Mouse (Mus musculus) midbrain, embryonic 13.5 days (tissue): ENCODE measurements around the gene Fam162a. TPM values are rescaled to one million over a fixed set of nuclear protein-coding genes. Genes with fewer than 3 reads are reported as not detected.
"Not testable (repeated sequence)": the region's sequence is repeated elsewhere in the genome, so short reads cannot be mapped to it uniquely, and the experiment has no call there.

Experiments used
- ATAC-seq: fragments of 200-750 bp; cut with Nextera tagmentation; 2 replicates; pipeline ENCODE4 v1.8.0; 2017; ENCODE audit warnings: mild to moderate bottlenecking, moderate TSS enrichment, moderate library complexity
- H3K27ac ChIP-seq: fragments of 300-500 bp; sonication (generic); 2 replicates; pipeline ENCODE4 v1.5.1; 2015; ENCODE audit warnings: inconsistent platforms, mild to moderate bottlenecking, moderate library complexity
- H3K27me3 ChIP-seq: fragments of 300-500 bp; sonication (generic); 2 replicates; pipeline ENCODE4 v1.6.1; 2015; ENCODE audit warnings: mild to moderate bottlenecking, inconsistent platforms
- H3K36me3 ChIP-seq: fragments of 300-500 bp; sonication (generic); 2 replicates; pipeline ENCODE4 v1.6.1; 2015; ENCODE audit warnings: mild to moderate bottlenecking, inconsistent platforms
- H3K4me1 ChIP-seq: fragments of 300-500 bp; sonication (generic); replicated peaks from 2 replicates; pipeline ENCODE4 v1.6.1; 2015; ENCODE audit warnings: inconsistent platforms
- H3K4me2 ChIP-seq: fragments of 300-500 bp; sonication (generic); replicated peaks from 2 replicates; pipeline ENCODE4 v1.6.1; 2015; ENCODE audit warnings: moderate library complexity, mild to moderate bottlenecking, inconsistent platforms
- H3K4me3 ChIP-seq: fragments of 300-500 bp; sonication (generic); replicated peaks from 2 replicates; pipeline ENCODE4 v1.5.1; 2015; ENCODE audit warnings: mild to moderate bottlenecking, inconsistent platforms
- H3K9ac ChIP-seq: fragments of 300-500 bp; sonication (generic); replicated peaks from 2 replicates; pipeline ENCODE4 v1.6.1; 2015; ENCODE audit warnings: mild to moderate bottlenecking, inconsistent platforms
- H3K9me3 ChIP-seq: fragments of 300-500 bp; sonication (generic); 2 replicates; pipeline ENCODE4 v1.6.1; 2016; ENCODE audit warnings: mild to moderate bottlenecking, inconsistent platforms
- WGBS: fragments of 180-500 bp; shearing (Covaris S2); methylation state at CpG from one replicate; pipeline ENCODE4 v1.1.7; 2015; 5-methylcytosine and 5-hydroxymethylcytosine counted together
- polyA plus RNA-seq: library from polyadenylated mRNA; unstranded; fragments of >200 nt; fragmentation: Nextera tagmentation; extraction: Ambion mirVana; gene quantifications from 2 replicates; pipeline ENCODE4 v1.2.1, GENCODE M21; 2015

Gene Fam162a
- polyA plus RNA-seq, 1 experiment from 2014 or later: 170 TPM

- H3K4me1 ChIP-seq: no peaks in the 10 kb centered on the region
- H3K27me3 ChIP-seq: no peaks in the 10 kb centered on the region
- no peak overlapping the region for H3K27ac ChIP-seq
- ATAC-seq: no peak
- 96% methylated on average over 8 of the region's 8 CpGs for WGBS
- no peaks in the 10 kb centered on the region for H3K9me3 ChIP-seq
- H3K9ac ChIP-seq: no peak overlapping the region
- H3K36me3 ChIP-seq: peaks cover 28% of the 10 kb centered on the region
- no peak overlapping the region for H3K4me2 ChIP-seq
- H3K4me3 ChIP-seq: no peak overlapping the region
These were observed 16.5 kb downstream of the Fam162a start for GRCm38 (mm10) chr16:36054920-36055319.

- Histone ChIP-seq H3K27ac (no peak overlapping the region), H3K9me3 (no peaks in the 10 kb centered on the region), H3K4me3 (no peak overlapping the region), H3K36me3 (peaks cover 40% of the 10 kb centered on the region), H3K4me2 (no peak overlapping the region), H3K9ac (no peak overlapping the region), H3K27me3 (no peaks in the 10 kb centered on the region), H3K4me1 (no peaks in the 10 kb centered on the region)
- WGBS: 92% methylated on average over 6 of the region's 6 CpGs
- ATAC-seq: no peak
These were observed 17.7 kb downstream of the Fam162a start for GRCm38 (mm10) chr16:36053524-36054275.

DNA sequence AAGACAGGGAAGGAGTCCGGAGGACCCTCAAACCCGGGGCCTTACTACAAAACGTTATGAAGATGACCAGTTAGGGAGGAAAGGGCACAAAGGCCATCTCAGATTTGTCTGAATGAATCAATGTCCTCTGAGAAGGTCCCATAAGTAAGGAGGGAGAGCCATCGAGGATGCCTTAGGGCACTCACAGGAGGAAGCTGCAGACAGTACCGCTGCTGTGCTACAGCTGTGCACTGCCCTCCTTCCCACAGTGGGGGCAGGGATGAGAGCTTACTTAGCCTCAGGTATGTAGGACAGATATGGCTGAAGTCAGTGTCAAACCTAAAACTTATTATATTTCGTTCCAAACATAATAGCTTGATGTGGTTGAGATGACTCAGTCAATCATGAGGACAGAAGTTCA lies 19.9 kb downstream of the Fam162a start:
- WGBS: 94% methylated on average over 6 of the region's 6 CpGs
- Histone ChIP-seq H3K4me3 (no peak overlapping the region), H3K27ac (no peak overlapping the region), H3K36me3 (peaks cover 61% of the 10 kb centered on the region), H3K4me2 (no peak overlapping the region), H3K9me3 (no peaks in the 10 kb centered on the region), H3K27me3 (no peaks in the 10 kb centered on the region), H3K4me1 (no peaks in the 10 kb centered on the region), H3K9ac (no peak overlapping the region)
- no peak for ATAC-seq

DNA sequence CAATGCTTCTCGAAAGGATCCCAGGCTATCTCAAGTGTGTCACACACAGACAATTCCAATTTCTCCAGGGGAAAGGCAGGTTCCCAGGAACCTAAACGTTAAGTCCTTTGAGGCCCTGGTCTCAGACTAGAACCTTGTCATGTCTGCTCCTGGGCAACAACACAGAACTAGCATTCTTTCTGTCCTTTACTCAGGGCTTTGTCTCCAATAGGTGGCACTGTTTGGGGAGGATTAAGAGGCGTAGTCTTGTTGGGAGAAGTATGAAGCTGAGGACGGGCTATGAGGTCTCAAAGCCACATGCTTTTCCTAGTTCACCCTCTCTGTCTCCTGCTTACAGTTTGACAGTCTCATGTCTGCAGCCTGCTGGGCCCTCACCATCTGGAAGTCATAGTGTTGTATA lies 23.9 kb downstream of the Fam162a start:
- no peak overlapping the region for H3K27ac ChIP-seq
- WGBS: 88% methylated on average over 4 of the region's 4 CpGs

DNA sequence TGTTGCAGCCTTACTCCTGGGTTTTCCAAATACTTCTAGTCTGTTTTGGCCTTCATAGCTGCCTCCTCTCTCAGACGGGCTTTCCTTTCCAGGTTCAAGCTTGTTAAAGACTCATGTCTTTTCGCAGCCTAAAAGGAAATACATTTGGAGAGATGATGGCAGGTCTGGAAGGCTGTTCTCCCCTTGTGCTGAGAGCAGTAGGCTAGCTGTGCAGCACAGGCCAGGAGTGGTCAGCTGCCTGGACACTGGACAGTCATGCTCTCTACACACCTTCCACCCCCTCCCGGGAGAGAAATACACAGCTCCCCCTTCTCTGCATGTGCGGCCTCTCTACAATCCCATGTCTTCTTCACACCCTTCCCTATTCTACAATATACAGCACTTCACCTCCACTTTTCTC lies 27.4 kb downstream of the Fam162a start:
- H3K36me3 ChIP-seq: peaks cover 55% of the 10 kb centered on the region
- no peak for ATAC-seq

More for the DNA sequence above, 23.9 kb downstream of the Fam162a start:
- Histone ChIP-seq H3K27me3 (no peaks in the 10 kb centered on the region), H3K9me3 (no peaks in the 10 kb centered on the region), H3K4me3 (no peak overlapping the region), H3K4me2 (no peak overlapping the region), H3K9ac (no peak overlapping the region), H3K36me3 (peaks cover 88% of the 10 kb centered on the region), H3K4me1 (peaks cover 21% of the 10 kb centered on the region)
- no peak for ATAC-seq

GRCm38 (mm10) chr16:36043073-36043472 lies 28.3 kb downstream of the Fam162a start:
- ATAC-seq: no peak
- no peaks in the 10 kb centered on the region for H3K9me3 ChIP-seq
- H3K27me3 ChIP-seq: no peaks in the 10 kb centered on the region
- H3K4me1 ChIP-seq: peaks cover 40% of the 10 kb centered on the region
- no peak overlapping the region for H3K4me2 ChIP-seq
- no peak overlapping the region for H3K9ac ChIP-seq
- peaks cover 46% of the 10 kb centered on the region for H3K36me3 ChIP-seq
- WGBS: 90% methylated on average over 10 of the region's 10 CpGs
- H3K27ac ChIP-seq: no peak overlapping the region
- no peak overlapping the region for H3K4me3 ChIP-seq

More for the DNA sequence above, 27.4 kb downstream of the Fam162a start:
- 92% methylated on average over 4 of the region's 4 CpGs for WGBS
- H3K4me1 ChIP-seq: peaks cover 40% of the 10 kb centered on the region
- no peak overlapping the region for H3K4me3 ChIP-seq
- H3K27me3 ChIP-seq: no peaks in the 10 kb centered on the region
- no peak overlapping the region for H3K9ac ChIP-seq
- no peaks in the 10 kb centered on the region for H3K9me3 ChIP-seq
- H3K4me2 ChIP-seq: no peak overlapping the region
- H3K27ac ChIP-seq: no peak overlapping the region

- peaks cover 40% of the 10 kb centered on the region for H3K4me1 ChIP-seq
- H3K9ac ChIP-seq: peak overlapping the region; percentile 80
- no peaks in the 10 kb centered on the region for H3K9me3 ChIP-seq
- peak overlapping the region; percentile 74 for H3K27ac ChIP-seq
- 33% methylated on average over 11 of the region's 11 CpGs for WGBS
- no peak for ATAC-seq
- peak overlapping the region; percentile 79 for H3K4me2 ChIP-seq
- peak overlapping the region; percentile 74 for H3K4me3 ChIP-seq
- H3K36me3 ChIP-seq: peaks cover 34% of the 10 kb centered on the region
- no peaks in the 10 kb centered on the region for H3K27me3 ChIP-seq
These were observed 29.8 kb downstream of the Fam162a start for GRCm38 (mm10) chr16:36041625-36042020.

DNA sequence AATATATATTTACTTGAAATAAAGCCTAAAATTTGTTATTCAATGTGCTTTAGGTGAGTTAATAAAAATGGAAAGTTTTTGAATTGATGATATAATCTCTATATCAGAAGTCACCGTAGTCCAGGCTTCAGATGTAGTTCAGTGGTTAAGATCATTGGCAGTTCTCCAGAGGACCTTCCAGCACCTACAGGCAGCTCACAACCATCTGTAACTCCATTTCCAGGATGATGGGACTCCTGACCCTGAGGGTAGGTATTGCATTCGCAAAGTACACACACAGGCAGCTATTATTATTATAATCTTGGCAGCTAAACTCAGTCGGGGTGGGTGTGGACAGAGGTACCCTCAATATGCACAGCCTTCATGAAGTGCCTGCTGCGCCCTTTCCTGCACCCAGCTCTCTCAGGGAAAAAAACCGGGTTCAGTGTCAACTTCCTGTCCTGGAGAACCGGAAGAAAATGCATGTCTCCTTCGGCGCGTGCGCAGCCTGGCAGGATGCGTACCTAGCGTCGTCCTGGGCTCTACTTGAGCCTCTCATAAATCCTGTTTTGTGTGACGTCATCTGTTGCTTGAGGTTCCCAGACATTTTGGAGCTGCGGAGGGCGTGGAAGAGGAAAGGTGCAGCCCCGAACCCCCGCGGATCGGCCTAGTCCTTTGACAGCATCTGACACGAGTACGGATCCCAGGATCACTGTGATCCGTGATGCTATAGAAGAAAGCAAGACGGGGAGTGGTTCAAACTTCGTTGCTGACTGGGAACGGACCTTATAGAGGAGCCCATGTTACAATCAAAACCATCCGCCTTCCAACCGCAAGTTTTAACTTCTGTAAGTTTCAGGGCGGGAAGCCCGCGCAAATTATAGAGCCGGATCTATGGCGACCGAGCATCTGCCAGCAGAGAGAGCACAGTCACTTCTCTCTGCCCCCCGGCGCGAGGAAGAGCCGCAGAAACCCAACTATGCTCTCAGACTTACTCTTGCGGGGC lies 30.5 kb downstream of the Fam162a start, which contains the start of gene Wdr5b:
Gene Wdr5b, plus strand, starts transcription at position 551 of the 985 bp plus-strand sequence.
- H3K9me3 ChIP-seq: no peaks in the 10 kb centered on the region
- 2% methylated on average over 39 of the region's 39 CpGs for WGBS
- peak within 1 kb of the TSS; percentile 80 for H3K9ac ChIP-seq
- no peaks in the 10 kb centered on the region for H3K27me3 ChIP-seq
- peaks cover 29% of the 10 kb centered on the region for H3K36me3 ChIP-seq
- H3K4me2 ChIP-seq: peak within 1 kb of the TSS; percentile 79
- peak within 1 kb of the TSS; percentile 74 for H3K4me3 ChIP-seq
- H3K4me1 ChIP-seq: peaks cover 40% of the 10 kb centered on the region
- peak; percentile 99 for ATAC-seq
- H3K27ac ChIP-seq: peak within 1 kb of the TSS; percentile 76

DNA sequence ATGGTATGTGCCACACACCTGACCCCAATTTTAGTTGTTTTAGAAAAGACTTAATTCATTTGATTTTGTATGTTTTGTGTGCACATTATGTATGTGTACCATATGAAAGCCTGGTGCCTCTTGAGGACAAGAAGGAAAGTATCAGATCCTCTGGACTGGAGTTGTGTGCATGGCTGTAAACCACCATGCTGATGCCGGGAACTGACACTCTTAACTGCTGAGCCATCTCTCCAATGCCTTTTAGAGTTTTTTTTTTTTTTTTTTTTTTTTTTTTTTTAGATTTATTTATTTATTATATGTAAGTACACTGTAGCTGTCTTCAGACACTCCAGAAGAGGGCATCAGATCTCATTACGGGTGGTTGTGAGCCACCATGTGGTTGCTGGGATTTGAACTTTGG lies 43.3 kb downstream of the Fam162a start:
- not testable (repeated sequence) for H3K4me2 ChIP-seq, H3K27me3 ChIP-seq, H3K9me3 ChIP-seq, ATAC-seq, H3K9ac ChIP-seq, H3K4me1 ChIP-seq, H3K27ac ChIP-seq, H3K4me3 ChIP-seq
- 82% methylated on average over 1 of the region's 2 CpGs for WGBS
- H3K36me3 ChIP-seq: peaks cover 50% of the 10 kb centered on the region

GRCm38 (mm10) chr16:36016335-36016734 lies 55.1 kb downstream of the Fam162a start:
- no peak for ATAC-seq
- Histone ChIP-seq H3K9ac (no peak overlapping the region), H3K4me1 (no peaks in the 10 kb centered on the region), H3K4me3 (no peak overlapping the region), H3K36me3 (peaks cover 47% of the 10 kb centered on the region), H3K27ac (no peak overlapping the region), H3K4me2 (no peak overlapping the region), H3K27me3 (no peaks in the 10 kb centered on the region), H3K9me3 (no peaks in the 10 kb centered on the region)
- WGBS: 97% methylated on average over 1 of the region's 1 CpGs

DNA sequence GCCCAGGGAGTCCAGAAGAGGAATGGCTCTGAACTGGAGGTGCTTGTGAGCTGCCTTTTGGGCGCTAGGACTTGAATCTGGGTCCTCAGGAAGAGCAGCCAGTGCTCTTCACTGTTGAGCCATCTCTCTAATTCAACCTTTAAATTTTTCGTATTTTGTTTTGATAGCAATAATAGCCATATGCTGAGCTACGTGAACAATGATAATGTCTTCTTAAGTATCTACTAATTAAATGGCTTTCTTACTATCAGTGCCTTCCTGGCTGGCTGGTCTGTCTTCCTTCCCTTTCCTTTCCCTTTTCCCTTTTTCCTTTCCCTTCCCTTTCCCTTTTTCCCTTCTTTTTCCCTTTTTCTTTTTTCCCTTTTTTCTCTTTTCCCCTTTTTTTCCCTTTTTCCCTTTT lies 63.0 kb downstream of the Fam162a start:
- no peaks in the 10 kb centered on the region for H3K27me3 ChIP-seq
- no peak for ATAC-seq
- H3K4me2 ChIP-seq: no peak overlapping the region
- H3K9ac ChIP-seq: no peak overlapping the region
- H3K4me1 ChIP-seq: no peaks in the 10 kb centered on the region
- H3K36me3 ChIP-seq: peaks cover 25% of the 10 kb centered on the region
- WGBS: 97% methylated on average over 3 of the region's 3 CpGs
- H3K4me3 ChIP-seq: no peak overlapping the region
- H3K9me3 ChIP-seq: no peaks in the 10 kb centered on the region
- no peak overlapping the region for H3K27ac ChIP-seq

- not testable (repeated sequence) for H3K4me1 ChIP-seq
These were observed 72.5 kb downstream of the Fam162a start for GRCm38 (mm10) chr16:35998852-35999251.

More at GRCm38 (mm10) chr16:35998852-35999251, 72.5 kb downstream of the Fam162a start:
- H3K9ac ChIP-seq, H3K27ac ChIP-seq, H3K27me3 ChIP-seq, H3K4me3 ChIP-seq, H3K36me3 ChIP-seq, ATAC-seq, H3K4me2 ChIP-seq, H3K9me3 ChIP-seq: not testable (repeated sequence)
- 96% methylated on average over 4 of the region's 4 CpGs for WGBS
